Mouse (Mus musculus) hindbrain, embryonic 16.5 days (tissue): ENCODE measurements around the gene Glyatl3. TPM values are rescaled to one million over a fixed set of nuclear protein-coding genes. Genes with fewer than 3 reads are reported as not detected.

Source experiments
- ATAC-seq: fragments of 200-750 bp; cut with Nextera tagmentation; 2 replicates; pipeline ENCODE4 v1.8.0; 2017; ENCODE audit warnings: moderate TSS enrichment, moderate library complexity
- H3K27ac ChIP-seq: fragments of 300-500 bp; sonication (generic); 2 replicates; pipeline ENCODE4 v1.5.1; 2014; ENCODE audit warnings: low read depth, mild to moderate bottlenecking, control low read depth, low read length, moderate library complexity
- H3K27me3 ChIP-seq: fragments of 300-500 bp; sonication (generic); replicated peaks from 2 replicates; pipeline ENCODE4 v1.6.1; 2014; ENCODE audit warnings: low read length; ENCODE audit not compliant: control insufficient read depth, insufficient read depth
- H3K36me3 ChIP-seq: fragments of 300-500 bp; sonication (generic); 2 replicates; pipeline ENCODE4 v1.6.1; 2014; ENCODE audit warnings: mild to moderate bottlenecking, low read length, moderate library complexity, mixed read lengths; ENCODE audit not compliant: control insufficient read depth, insufficient read depth
- H3K4me1 ChIP-seq: fragments of 300-500 bp; sonication (generic); 2 replicates; pipeline ENCODE4 v1.6.1; 2014; ENCODE audit warnings: low read depth, low read length; ENCODE audit not compliant: control insufficient read depth, insufficient read depth
- H3K4me2 ChIP-seq: fragments of 300-500 bp; sonication (generic); 2 replicates; pipeline ENCODE4 v1.6.1; 2014; ENCODE audit warnings: mild to moderate bottlenecking, low read length, control low read depth, moderate library complexity
- H3K4me3 ChIP-seq: fragments of 300-500 bp; sonication (generic); 2 replicates; pipeline ENCODE4 v1.5.1; 2014; ENCODE audit warnings: mild to moderate bottlenecking, low read length, control low read depth, moderate library complexity
- H3K9ac ChIP-seq: fragments of 300-500 bp; sonication (generic); 2 replicates; pipeline ENCODE4 v1.6.1; 2014; ENCODE audit warnings: low read depth, mild to moderate bottlenecking, control low read depth, low read length, moderate library complexity
- H3K9me3 ChIP-seq: fragments of 300-500 bp; sonication (generic); 2 replicates; pipeline ENCODE4 v1.6.1; 2014; ENCODE audit warnings: mild to moderate bottlenecking, low read length, moderate library complexity; ENCODE audit not compliant: control insufficient read depth
- WGBS: fragments of 180-500 bp; shearing (Covaris S2); extraction: QIAGEN DNeasy Blood & Tissue Kit; methylation state at CpG from one replicate; pipeline ENCODE4 v1.1.7; 2014; 5-methylcytosine and 5-hydroxymethylcytosine counted together
- polyA plus RNA-seq: library from polyadenylated mRNA; unstranded; fragments of >200 nt; fragmentation: Nextera tagmentation; extraction: Ambion mirVana; gene quantifications from 2 replicates; pipeline ENCODE4 v1.2.1, GENCODE M21; 2015

Gene Glyatl3
- polyA plus RNA-seq: not detected in 2 replicates

GRCm38 (mm10) chr17:40914250-40914649 is at the start of gene Glyatl3:
Gene Glyatl3 (minus strand): TSS chr17:40914350.
- no peak within 1 kb of the TSS for H3K9ac ChIP-seq
- H3K27me3 ChIP-seq: no peaks in the 10 kb centered on the region
- H3K4me2 ChIP-seq: no peak within 1 kb of the TSS
- WGBS: 97% methylated on average over 2 of the region's 2 CpGs
- H3K36me3 ChIP-seq: no peaks in the 10 kb centered on the region
- no peak within 1 kb of the TSS for H3K4me3 ChIP-seq
- no peaks in the 10 kb centered on the region for H3K9me3 ChIP-seq
- H3K4me1 ChIP-seq: no peaks in the 10 kb centered on the region
- ATAC-seq: no peak
- H3K27ac ChIP-seq: no peak within 1 kb of the TSS

- no peak for ATAC-seq
- WGBS: 91% methylated on average over 3 of the region's 3 CpGs
- H3K4me3 ChIP-seq: no peak overlapping the region
- H3K9ac ChIP-seq: no peak overlapping the region
- H3K27ac ChIP-seq: no peak overlapping the region
- H3K4me1 ChIP-seq: no peaks in the 10 kb centered on the region
- no peak overlapping the region for H3K4me2 ChIP-seq
- H3K27me3 ChIP-seq: no peaks in the 10 kb centered on the region
- H3K9me3 ChIP-seq: no peaks in the 10 kb centered on the region; the same call in 1 of the 2 replicates
- peaks cover 13% of the 10 kb centered on the region for H3K36me3 ChIP-seq
Observed at GRCm38 (mm10) chr17:40948518-40948917, 34.4 kb upstream of the Glyatl3 start.

- peak within 1 kb of the TSS; percentile 54 for H3K4me3 ChIP-seq
- H3K4me2 ChIP-seq: peak within 1 kb of the TSS; percentile 90
- H3K27me3 ChIP-seq: no peaks in the 10 kb centered on the region
- no peaks in the 10 kb centered on the region for H3K9me3 ChIP-seq
- H3K4me1 ChIP-seq: peaks cover 11% of the 10 kb centered on the region
- no peaks in the 10 kb centered on the region; the same call in 1 of the 2 replicates for H3K36me3 ChIP-seq
- peak; percentile 100 for ATAC-seq
- peak within 1 kb of the TSS; percentile 95 for H3K27ac ChIP-seq
- peak within 1 kb of the TSS; percentile 79 for H3K9ac ChIP-seq
- under 1% methylated on average over 50 of the region's 50 CpGs for WGBS
Observed at GRCm38 (mm10) chr17:40934420-40935231, 20.5 kb upstream of the Glyatl3 start, which contains the start of the genes Mut and Cenpq. Gene Mut (plus strand): TSS chr17:40934685. Gene Cenpq (minus strand): TSS chr17:40935047.

- WGBS: under 1% methylated on average over 14 of the region's 14 CpGs
- H3K36me3 ChIP-seq: no peaks in the 10 kb centered on the region; the same call in 1 of the 2 replicates
Observed at GRCm38 (mm10) chr17:40933985-40934384, 19.8 kb upstream of the Glyatl3 start.

GRCm38 (mm10) chr17:40915499-40915898 is 1.3 kb upstream of the Glyatl3 start:
- 94% methylated on average over 1 of the region's 2 CpGs for WGBS
- no peaks in the 10 kb centered on the region for H3K27me3 ChIP-seq
- ATAC-seq: no peak
- no peak overlapping the region for H3K4me3 ChIP-seq
- no peaks in the 10 kb centered on the region for H3K4me1 ChIP-seq
- no peaks in the 10 kb centered on the region for H3K36me3 ChIP-seq
- no peak overlapping the region for H3K27ac ChIP-seq
- H3K9ac ChIP-seq: no peak overlapping the region
- no peaks in the 10 kb centered on the region for H3K9me3 ChIP-seq
- H3K4me2 ChIP-seq: no peak overlapping the region

More at GRCm38 (mm10) chr17:40933985-40934384, 19.8 kb upstream of the Glyatl3 start:
- H3K9me3 ChIP-seq: no peaks in the 10 kb centered on the region
- peaks cover 11% of the 10 kb centered on the region for H3K4me1 ChIP-seq
- peak overlapping the region; percentile 54 for H3K4me3 ChIP-seq
- H3K27me3 ChIP-seq: no peaks in the 10 kb centered on the region
- H3K9ac ChIP-seq: peak overlapping the region; percentile 56
- peak overlapping the region; percentile 90 for H3K4me2 ChIP-seq
- H3K27ac ChIP-seq: no peak overlapping the region
- ATAC-seq: peak; percentile 43

- H3K4me2 ChIP-seq: peak overlapping the region; percentile 43
- 9% methylated on average over 14 of the region's 14 CpGs for WGBS
- ATAC-seq: peak; percentile 67; the same call in 1 of the 2 replicates
Observed at GRCm38 (mm10) chr17:40904721-40905154, 9.4 kb downstream of the Glyatl3 start.

GRCm38 (mm10) chr17:40904056-40904597 is 10.0 kb downstream of the Glyatl3 start:
- H3K9me3 ChIP-seq: no peaks in the 10 kb centered on the region
- H3K9ac ChIP-seq: no peak overlapping the region; the same call in 1 of the 2 replicates
- no peaks in the 10 kb centered on the region for H3K36me3 ChIP-seq
- peak; percentile 64; the same call in 1 of the 2 replicates for ATAC-seq
- WGBS: 6% methylated on average over 11 of the region's 11 CpGs
- H3K27ac ChIP-seq: no peak overlapping the region
- no peaks in the 10 kb centered on the region for H3K4me1 ChIP-seq
- H3K27me3 ChIP-seq: no peaks in the 10 kb centered on the region; the same call in 1 of the 2 replicates
- H3K4me3 ChIP-seq: no peak overlapping the region
- peak overlapping the region; percentile 15 for H3K4me2 ChIP-seq

More at GRCm38 (mm10) chr17:40904721-40905154, 9.4 kb downstream of the Glyatl3 start:
- Histone ChIP-seq H3K9ac (peak overlapping the region; percentile 1; the same call in 1 of the 2 replicates), H3K9me3 (no peaks in the 10 kb centered on the region), H3K4me1 (no peaks in the 10 kb centered on the region), H3K27me3 (no peaks in the 10 kb centered on the region; the same call in 1 of the 2 replicates), H3K4me3 (peak overlapping the region; percentile 22; the same call in 1 of the 2 replicates), H3K36me3 (no peaks in the 10 kb centered on the region), H3K27ac (no peak overlapping the region)

- Histone ChIP-seq H3K27ac (no peak overlapping the region), H3K4me3 (no peak overlapping the region), H3K4me1 (no peaks in the 10 kb centered on the region), H3K27me3 (no peaks in the 10 kb centered on the region; the same call in 1 of the 2 replicates), H3K4me2 (no peak overlapping the region), H3K9ac (no peak overlapping the region), H3K36me3 (no peaks in the 10 kb centered on the region), H3K9me3 (no peaks in the 10 kb centered on the region)
- WGBS: 69% methylated on average over 4 of the region's 4 CpGs
- ATAC-seq: no peak
Observed at GRCm38 (mm10) chr17:40903345-40903744, 10.8 kb downstream of the Glyatl3 start.
